Mouse (Mus musculus) heart, postnatal 0 days (tissue): ENCODE measurements at regions not wholly inside any gene's neighbourhood (a gene's known extent, or its start where the extent isn't known, plus 50 kb on each side); places are given as distances from the start of the nearest gene placed in this dataset.

ENCODE experiments used
- CTCF ChIP-seq: IDR thresholded peaks from 2 replicates; pipeline ENCODE4 v1.5.1; 2016; ENCODE audit warnings: antibody characterized with exemption, control low read depth, low read depth
- EP300 ChIP-seq: IDR thresholded peaks from 2 replicates; pipeline ENCODE4 v1.6.1; 2016; ENCODE audit warnings: antibody characterized with exemption, low read depth

- TF ChIP-seq CTCF: no peak
- TF ChIP-seq EP300: no peak
Measured at GRCm38 (mm10) chr14:106760150-106760549, 654.2 kb downstream of the Trim52 start.
